Mouse (Mus musculus) spleen, adult 2 months (tissue): ENCODE data around the gene Podxl. TPM values are rescaled to one million over a fixed set of nuclear protein-coding genes. Genes with fewer than 3 reads are reported as not detected.

Experiments used
- DNase-seq, 2 experiments: peaks; one replicate each; pipeline versions ENCODE4 v3.0.0 to v3.0.0-alpha.2; 2012 to 2021; ENCODE audit warnings: low spot score in 2 of 2, low read depth in 1 of 2
- H3K27ac ChIP-seq: fragments of 200-500 bp; 2 replicates; pipeline ENCODE4 v1.5.1; 2012; ENCODE audit warnings: low read length, inconsistent platforms; ENCODE audit not compliant: insufficient read depth
- H3K27me3 ChIP-seq: fragments of 200-500 bp; 2 replicates; pipeline ENCODE4 v1.6.1; 2012; ENCODE audit warnings: mild to moderate bottlenecking, moderate library complexity, low read length, inconsistent platforms; ENCODE audit not compliant: control insufficient read depth, insufficient read depth
- H3K36me3 ChIP-seq: fragments of 200-500 bp; 2 replicates; pipeline ENCODE4 v1.6.1; 2012; ENCODE audit warnings: mild to moderate bottlenecking, low read length, inconsistent platforms; ENCODE audit not compliant: control insufficient read depth, insufficient read depth
- H3K4me1 ChIP-seq: fragments of 200-500 bp; 2 replicates; pipeline ENCODE4 v1.6.1; 2011; ENCODE audit warnings: inconsistent platforms; ENCODE audit not compliant: control insufficient read depth, insufficient read depth, insufficient read length
- H3K4me3 ChIP-seq: fragments of 200-500 bp; 2 replicates; pipeline ENCODE4 v1.5.1; 2011; ENCODE audit warnings: mild to moderate bottlenecking, inconsistent platforms; ENCODE audit not compliant: insufficient read depth, insufficient read length; ENCODE audit errors: extremely low read depth
- CTCF ChIP-seq: fragments of 200-500 bp; IDR thresholded peaks from 2 replicates; pipeline ENCODE4 v1.5.1; 2011; ENCODE audit warnings: mild to moderate bottlenecking, inconsistent platforms; ENCODE audit not compliant: insufficient read depth, insufficient read length, insufficient replicate concordance; ENCODE audit errors: extremely low read depth
- POLR2A ChIP-seq: fragments of 200-500 bp; IDR thresholded peaks from 2 replicates; pipeline ENCODE4 v1.6.1; 2011; ENCODE audit warnings: low read depth, low read length, inconsistent platforms
- WGBS: fragments of 180-500 bp; shearing (Covaris S2); methylation state at CpG from one replicate; pipeline ENCODE4 v1.1.7; 2018; 5-methylcytosine and 5-hydroxymethylcytosine counted together
- polyA plus RNA-seq: library from polyadenylated mRNA; depleted of rRNA; stranded (reverse); fragments of >200 nt; gene quantifications from 2 replicates; pipeline ENCODE4 v1.2.3, GENCODE M21; 2012

Podxl gene
- polyA plus RNA-seq, 1 experiment: 5.4 TPM

DNA sequence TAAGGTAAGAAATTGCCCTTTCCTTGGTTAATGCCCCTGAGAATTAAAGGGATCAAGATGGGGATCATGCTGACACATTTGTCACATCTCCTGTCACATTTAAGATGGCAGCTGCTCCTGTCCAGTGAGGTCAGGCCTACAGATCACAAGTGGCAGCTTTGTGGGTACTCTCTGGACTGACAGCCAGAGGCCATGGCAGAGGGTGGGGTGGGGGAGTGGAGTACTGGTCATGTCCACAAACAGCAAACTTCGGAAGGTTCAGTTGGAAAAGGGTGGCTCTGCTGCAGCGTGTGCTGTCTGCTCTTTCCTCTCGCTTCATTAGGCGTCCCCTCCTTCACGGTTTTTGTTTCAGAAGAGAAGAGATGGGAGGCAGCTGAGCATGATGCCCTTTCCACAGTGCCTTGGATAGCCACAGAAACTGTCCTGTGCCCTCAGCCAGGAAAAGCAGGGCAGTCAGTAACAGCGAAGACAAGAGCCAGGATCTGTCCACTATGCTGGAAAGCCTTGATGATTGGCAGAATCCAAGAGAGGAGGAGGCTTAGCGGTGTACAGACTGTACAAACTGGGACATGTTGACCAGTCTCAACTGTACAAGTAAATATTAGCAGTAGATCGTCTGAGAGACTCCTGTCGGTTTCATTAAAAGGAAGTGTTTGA lies 46.0 kb downstream of the Podxl start:
- DNase-seq: no peak
- no peak for TF ChIP-seq POLR2A
- TF ChIP-seq CTCF: no peak
- no peaks in the 10 kb centered on the region for H3K27me3 ChIP-seq
- H3K27ac ChIP-seq: peak overlapping the region; percentile 50
- H3K36me3 ChIP-seq: peaks cover 5% of the 10 kb centered on the region
- no peaks in the 10 kb centered on the region; the same call in 1 of the 2 replicates for H3K4me1 ChIP-seq
- H3K4me3 ChIP-seq: no peak overlapping the region
- 75% methylated on average over 9 of the region's 9 CpGs for WGBS

DNA sequence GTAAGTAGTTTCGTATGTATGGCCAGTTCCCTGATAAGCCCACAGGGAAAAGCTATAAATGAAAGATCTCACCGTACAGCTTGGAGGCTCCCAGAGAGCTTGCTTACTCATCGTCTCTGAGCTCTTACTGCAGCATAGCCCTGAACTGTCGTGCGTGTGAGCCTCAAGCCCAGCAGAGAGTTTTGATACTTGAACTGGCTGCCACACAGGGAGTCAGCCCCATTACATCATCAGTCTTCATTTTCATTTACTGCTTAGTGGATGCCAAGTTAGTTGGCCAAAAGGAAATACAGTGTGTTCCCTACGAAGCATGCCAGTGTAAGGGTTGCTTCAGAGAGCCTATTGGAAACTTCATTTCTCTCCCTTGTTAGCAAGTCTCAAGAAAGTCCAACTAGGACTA lies 50.1 kb downstream of the Podxl start:
- H3K36me3 ChIP-seq: peaks cover 7% of the 10 kb centered on the region
- 81% methylated on average over 6 of the region's 6 CpGs for whole genome bisulfite sequencing
- TF ChIP-seq POLR2A (no peak), CTCF (no peak)
- H3K4me1 ChIP-seq: no peaks in the 10 kb centered on the region; the same call in 1 of the 2 replicates
- no peaks in the 10 kb centered on the region for H3K27me3 ChIP-seq
- no peak for DNase-seq
- no peak overlapping the region for H3K27ac ChIP-seq
- H3K4me3 ChIP-seq: no peak overlapping the region

DNA sequence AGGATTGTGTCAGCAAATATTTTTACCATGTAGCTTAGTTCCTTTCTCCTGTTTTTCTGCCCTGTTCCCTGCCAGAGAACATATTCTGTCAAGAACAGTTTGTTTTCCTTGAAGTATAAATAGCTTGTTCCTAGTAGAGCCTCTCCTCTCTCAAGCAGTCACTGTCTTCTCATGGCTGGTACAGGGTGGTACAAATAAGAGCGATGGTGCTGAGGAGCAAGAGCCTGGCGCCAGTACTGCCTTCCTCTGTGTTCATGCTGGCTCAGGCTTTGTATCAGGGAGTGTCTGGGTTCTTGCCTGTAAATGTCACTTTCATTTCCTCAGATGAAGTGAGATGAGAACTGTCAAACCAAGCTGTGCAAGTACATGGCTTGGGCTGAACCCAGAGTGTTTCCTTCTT lies 61.2 kb downstream of the Podxl start:
- H3K4me1 ChIP-seq: no peaks in the 10 kb centered on the region
- DNase-seq: no peak
- TF ChIP-seq POLR2A (no peak), CTCF (no peak)
- peaks cover 11% of the 10 kb centered on the region for H3K36me3 ChIP-seq
- 90% methylated on average over 2 of the region's 2 CpGs for WGBS
- H3K4me3 ChIP-seq: no peak overlapping the region
- no peaks in the 10 kb centered on the region for H3K27me3 ChIP-seq
- no peak overlapping the region for H3K27ac ChIP-seq

DNA sequence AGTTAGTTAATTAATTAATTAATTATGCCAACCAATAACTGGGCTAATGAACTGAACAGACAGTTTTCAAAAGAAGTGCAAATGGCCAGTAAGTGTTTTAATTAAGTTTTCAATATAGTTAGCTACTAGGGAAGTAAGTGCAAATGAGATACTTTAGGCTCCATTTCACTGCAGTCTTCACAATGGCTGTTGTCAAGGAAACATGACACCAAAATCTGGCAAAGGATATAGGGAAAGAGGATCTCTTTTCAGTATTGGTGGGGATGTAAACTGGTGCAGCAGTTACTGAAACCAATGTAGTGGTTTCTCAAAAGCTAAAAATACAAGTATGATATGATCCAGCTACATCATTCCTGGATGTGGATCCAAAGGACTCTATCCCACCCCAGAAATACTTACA lies 63.1 kb downstream of the Podxl start:
- Histone ChIP-seq H3K27me3 (no peaks in the 10 kb centered on the region), H3K4me3 (no peak overlapping the region), H3K27ac (no peak overlapping the region), H3K36me3 (peaks cover 14% of the 10 kb centered on the region), H3K4me1 (no peaks in the 10 kb centered on the region)
- DNase-seq: no peak
- TF ChIP-seq CTCF (no peak), POLR2A (no peak)

DNA sequence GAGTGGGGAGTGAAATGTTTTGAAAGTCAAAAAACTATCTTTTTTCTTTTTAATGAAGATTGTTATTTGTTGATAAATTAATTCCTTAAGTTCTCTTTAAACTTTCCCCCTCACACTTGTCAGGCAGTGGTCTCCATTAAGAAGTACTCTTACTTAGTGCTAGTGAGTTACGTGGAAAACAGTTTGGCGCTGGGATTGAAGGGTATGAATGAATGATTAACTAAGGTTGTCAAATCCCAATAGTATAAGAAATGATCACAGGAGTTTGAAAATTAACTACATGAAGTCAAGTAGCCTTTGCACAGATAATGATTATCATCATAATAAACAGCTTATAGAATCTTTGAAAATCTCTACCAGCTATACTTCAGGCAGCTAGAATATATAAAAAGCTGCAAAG lies 63.5 kb downstream of the Podxl start:
- Histone ChIP-seq H3K4me3 (no peak overlapping the region), H3K4me1 (no peaks in the 10 kb centered on the region), H3K27ac (no peak overlapping the region), H3K36me3 (peaks cover 14% of the 10 kb centered on the region), H3K27me3 (no peaks in the 10 kb centered on the region)
- 93% methylated on average over 2 of the region's 2 CpGs for WGBS
- no peak for TF ChIP-seq CTCF
- DNase-seq: no peak

DNA sequence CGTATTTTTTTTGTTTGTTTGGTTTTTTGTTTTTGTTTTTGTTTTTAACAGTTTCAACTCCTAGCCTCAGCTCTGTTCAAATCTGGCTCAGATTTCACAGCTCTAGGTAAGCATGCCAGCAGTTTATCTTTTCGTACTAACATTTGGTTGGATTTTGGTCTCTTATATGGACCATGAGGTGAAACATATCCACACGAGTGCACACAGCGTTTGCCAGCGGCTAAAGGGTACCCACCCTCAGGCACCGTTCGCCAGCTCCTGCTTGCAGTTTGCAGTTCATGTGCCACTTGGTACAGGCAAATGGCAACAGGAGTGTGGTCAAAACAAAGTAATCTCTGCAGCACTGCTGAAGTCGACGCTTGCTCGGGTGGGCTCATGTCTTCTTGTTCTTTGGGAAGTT lies 63.9 kb downstream of the Podxl start:
- no peak overlapping the region for H3K27ac ChIP-seq

DNA sequence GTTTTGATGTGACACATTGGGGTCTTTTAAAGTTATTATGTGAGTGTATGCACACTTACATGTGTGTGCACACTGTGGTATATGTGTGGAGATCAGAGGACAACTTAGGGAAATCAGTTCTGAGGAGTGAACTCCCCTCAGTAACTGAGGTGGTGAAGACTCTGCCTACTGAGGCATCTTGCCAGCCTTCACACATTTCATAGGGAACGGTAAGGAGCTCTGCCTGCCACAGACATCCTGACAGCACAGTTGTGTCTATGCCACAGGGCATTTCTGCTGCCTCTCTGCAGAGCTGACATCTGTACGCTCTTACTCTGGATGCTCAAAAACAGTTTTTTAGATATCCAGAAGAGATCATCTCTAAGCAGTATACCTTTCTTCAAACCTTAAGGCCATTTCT lies 67.6 kb downstream of the Podxl start:
- WGBS: 94% methylated on average over 2 of the region's 2 CpGs
- H3K4me3 ChIP-seq: no peak overlapping the region
- DNase-seq: no peak
- H3K27ac ChIP-seq: no peak overlapping the region
- no peaks in the 10 kb centered on the region for H3K4me1 ChIP-seq
- no peaks in the 10 kb centered on the region for H3K27me3 ChIP-seq
- H3K36me3 ChIP-seq: peaks cover 13% of the 10 kb centered on the region
- TF ChIP-seq POLR2A (no peak), CTCF (no peak)

More for the DNA sequence above, 63.9 kb downstream of the Podxl start:
- Histone ChIP-seq H3K27me3 (no peaks in the 10 kb centered on the region), H3K4me3 (no peak overlapping the region), H3K36me3 (peaks cover 14% of the 10 kb centered on the region), H3K4me1 (no peaks in the 10 kb centered on the region)
- TF ChIP-seq CTCF: no peak
- TF ChIP-seq POLR2A: no peak
- no peak for DNase-seq
- WGBS: 97% methylated on average over 10 of the region's 10 CpGs
